Mouse (Mus musculus): ENCODE data around the gene Cdk5rap2.

Cdk5rap2 gene

GRCm38 (mm10) chr4:70260419-70260807 is 149.8 kb downstream of the Cdk5rap2 start:
- DNase-seq (ENCODE audit: low read depth), result no peak

GRCm38 (mm10) chr4:70259726-70260418 is 150.4 kb downstream of the Cdk5rap2 start:
- DNase-seq (ENCODE audit: low read depth), result no peak

- no peak for DNase-seq (ENCODE audit: low read depth)
Observed at GRCm38 (mm10) chr4:70258826-70259225, 151.4 kb downstream of the Cdk5rap2 start.

GRCm38 (mm10) chr4:70258205-70258604 is 152.0 kb downstream of the Cdk5rap2 start:
- DNase-seq (ENCODE audit: low read depth), result no peak

GRCm38 (mm10) chr4:70251782-70252181 is 158.5 kb downstream of the Cdk5rap2 start:
- DNase-seq (ENCODE audit: low read depth), result no peak

- no peak for DNase-seq (ENCODE audit: low read depth)
Observed at GRCm38 (mm10) chr4:70245706-70246105, 164.5 kb downstream of the Cdk5rap2 start.

- DNase-seq (ENCODE audit: low read depth), result no peak
Observed at GRCm38 (mm10) chr4:70243561-70244120, 166.6 kb downstream of the Cdk5rap2 start.

GRCm38 (mm10) chr4:70239731-70240130 is 170.5 kb downstream of the Cdk5rap2 start:
- DNase-seq (ENCODE audit: low read depth), result no peak

- no peak for DNase-seq (ENCODE audit: low read depth)
Observed at GRCm38 (mm10) chr4:70238862-70239261, 171.4 kb downstream of the Cdk5rap2 start.

GRCm38 (mm10) chr4:70232383-70232782 is 177.9 kb downstream of the Cdk5rap2 start:
- DNase-seq (ENCODE audit: low read depth), result no peak

- DNase-seq (ENCODE audit: low read depth), result no peak
Observed at GRCm38 (mm10) chr4:70229874-70230273, 180.4 kb downstream of the Cdk5rap2 start.

GRCm38 (mm10) chr4:70228350-70228749 is 181.9 kb downstream of the Cdk5rap2 start:
- no peak for DNase-seq (ENCODE audit: low read depth)

- no peak for DNase-seq (ENCODE audit: low read depth)
Observed at GRCm38 (mm10) chr4:70227667-70228066, 182.6 kb downstream of the Cdk5rap2 start.

- no peak for DNase-seq (ENCODE audit: low read depth)
Observed at GRCm38 (mm10) chr4:70224503-70224902, 185.7 kb downstream of the Cdk5rap2 start.

- DNase-seq (ENCODE audit: low read depth), result no peak
Observed at GRCm38 (mm10) chr4:70221878-70222277, 188.4 kb downstream of the Cdk5rap2 start.

GRCm38 (mm10) chr4:70221370-70221769 is 188.9 kb downstream of the Cdk5rap2 start:
- DNase-seq (ENCODE audit: low read depth), result no peak

- no peak for DNase-seq (ENCODE audit: low read depth)
Observed at GRCm38 (mm10) chr4:70220277-70221180, 189.7 kb downstream of the Cdk5rap2 start.

GRCm38 (mm10) chr4:70219776-70220175 is 190.5 kb downstream of the Cdk5rap2 start:
- no peak for DNase-seq (ENCODE audit: low read depth)

GRCm38 (mm10) chr4:70185971-70186370 is 224.3 kb downstream of the Cdk5rap2 start:
- DNase-seq (ENCODE audit: low read depth), result no peak
